Mouse (Mus musculus) megakaryocyte, embryonic 14.5 days (primary cell): ENCODE data around the gene Mfap1a. TPM values are rescaled to one million over a fixed set of nuclear protein-coding genes. Genes with fewer than 3 reads are reported as not detected.
A peak's percentile ranks its signal among the peaks of the same experiment; 100 is the strongest.

ENCODE experiments used
- H3K27me3 ChIP-seq: replicated peaks from 2 replicates; pipeline ENCODE3; 2012; ENCODE audit warnings: inconsistent platforms
- H3K36me3 ChIP-seq: replicated peaks from 2 replicates; pipeline ENCODE3; 2012; ENCODE audit warnings: low read length, inconsistent platforms, mixed read lengths
- H3K4me1 ChIP-seq: 2 replicates; pipeline ENCODE4 v1.6.1; 2012; ENCODE audit warnings: inconsistent platforms
- H3K4me3 ChIP-seq: replicated peaks from 2 replicates; pipeline ENCODE3; 2012; ENCODE audit warnings: moderate library complexity, mild to moderate bottlenecking, inconsistent platforms
- H3K9me3 ChIP-seq: 2 replicates; pipeline ENCODE4 v1.6.1; 2012; ENCODE audit warnings: inconsistent platforms
- FLI1 ChIP-seq: IDR thresholded peaks from 2 replicates; pipeline ENCODE4 v1.6.1; 2012; ENCODE audit warnings: low read length, inconsistent platforms, mixed read lengths
- GATA1 ChIP-seq: IDR thresholded peaks from 3 replicates; pipeline ENCODE4 v1.6.1; 2012; ENCODE audit warnings: mixed read lengths, low read length, inconsistent platforms, borderline replicate concordance
- polyA plus RNA-seq: library from polyadenylated mRNA; stranded (reverse); fragments of >175 nt; gene quantifications from 2 replicates; pipeline ENCODE4 v1.2.3, GENCODE M21; 2012; ENCODE audit warnings: low replicate concordance; ENCODE audit not compliant: insufficient read depth

Gene Mfap1a
- polyA plus RNA-seq, 1 experiment: 2.2 TPM

DNA sequence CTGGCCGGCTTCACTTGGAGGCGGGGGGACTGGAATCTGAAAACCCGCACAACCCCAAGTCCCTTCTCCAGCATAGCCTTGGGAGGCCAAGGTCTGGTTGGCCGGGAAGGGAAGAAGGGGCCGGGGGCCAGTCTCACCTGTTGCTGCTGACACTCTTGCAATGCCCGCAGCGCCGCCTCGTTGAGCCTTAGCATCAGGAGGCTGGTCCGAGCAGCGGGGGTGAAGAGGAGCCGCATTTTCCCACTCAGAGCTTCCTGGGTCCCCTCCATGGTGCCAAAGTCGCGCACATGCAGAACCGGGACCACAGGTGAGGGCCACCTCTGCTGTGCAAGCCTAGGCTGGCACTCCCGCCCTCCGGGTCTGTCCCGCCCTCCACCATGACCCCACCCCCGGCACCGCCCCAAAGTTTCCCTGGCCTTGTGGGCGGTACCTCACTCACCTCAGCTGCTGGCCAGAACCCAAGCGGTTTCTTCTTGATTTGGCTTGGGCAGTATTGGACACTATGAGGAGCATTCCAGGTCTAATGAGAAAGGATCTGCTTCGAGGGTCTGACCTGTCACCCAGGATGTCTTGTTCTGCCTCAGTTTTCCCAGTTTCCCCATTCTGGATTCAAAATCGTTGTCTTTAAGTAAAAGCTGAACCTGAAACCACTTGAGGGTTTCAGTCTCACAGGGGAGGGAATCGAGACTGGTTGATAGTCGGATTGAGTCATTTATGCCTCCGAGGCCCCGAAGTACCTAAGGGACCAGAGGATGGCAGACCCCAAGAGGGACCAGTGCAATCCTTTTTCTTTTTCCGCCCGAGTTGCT, 64.0 kb downstream of the Mfap1a start:
- TF ChIP-seq FLI1 (no peak), GATA1 (no peak)
- Histone ChIP-seq H3K9me3 (no peaks in the 10 kb centered on the region), H3K27me3 (peaks cover 6% of the 10 kb centered on the region), H3K36me3 (peaks cover 32% of the 10 kb centered on the region), H3K4me1 (peaks cover 46% of the 10 kb centered on the region), H3K4me3 (peak overlapping the region; percentile 91)

Other genes starting within 250 kb of the Mfap1a start
- 8.6 TPM in 1 of 2 replicates, not detected in the other for gene Trp53bp1, start 235.3 kb downstream of the Mfap1a start, polyA plus RNA-seq
- 1.6 and 11.4 TPM in 2 replicates for gene Map1a, start 217.1 kb downstream of the Mfap1a start, polyA plus RNA-seq
- gene Ppip5k1, start 151.3 kb downstream of the Mfap1a start, polyA plus RNA-seq: 1.9 TPM in 1 of 2 replicates, not detected in the other
- not detected in 2 replicates for gene Ckmt1, start 149.0 kb downstream of the Mfap1a start, polyA plus RNA-seq
- gene Strc, start 119.5 kb downstream of the Mfap1a start, polyA plus RNA-seq: not detected in 2 replicates
- 332 and 1,563 TPM in 2 replicates for gene Pdia3, start 92.9 kb downstream of the Mfap1a start, polyA plus RNA-seq
- gene Catsper2, start 92.9 kb downstream of the Mfap1a start, polyA plus RNA-seq: 0.10 TPM in 1 of 2 replicates, not detected in the other
- gene Ell3, start 62.4 kb downstream of the Mfap1a start, polyA plus RNA-seq: not detected in 2 replicates
- gene Serf2, start 57.5 kb downstream of the Mfap1a start, polyA plus RNA-seq: 78.6 and 558 TPM in 2 replicates
- gene Hypk, start 53.4 kb downstream of the Mfap1a start, polyA plus RNA-seq: 12.9 and 128 TPM in 2 replicates
- 0.30 TPM in 1 of 2 replicates, not detected in the other for gene Serinc4, start 49.9 kb downstream of the Mfap1a start, polyA plus RNA-seq
- gene Mfap1b, start 32.6 kb downstream of the Mfap1a start, polyA plus RNA-seq: 2.3 TPM in 1 of 2 replicates, not detected in the other
- 0.20 TPM in 1 of 2 replicates, not detected in the other for gene Wdr76, start 58 bp upstream of the Mfap1a start, polyA plus RNA-seq